Mouse (Mus musculus) left cerebral cortex, postnatal 36 days (tissue): ENCODE results near the gene Gm39566. TPM values are rescaled to one million over a fixed set of nuclear protein-coding genes. Genes with fewer than 3 reads are reported as not detected.
"Not testable (repeated sequence)": the region's sequence is repeated elsewhere in the genome, so short reads cannot be mapped to it uniquely, and the experiment has no call there.

Source experiments
- DNase-seq, 2 experiments: peaks; one replicate each; pipeline ENCODE4 v3.0.0; 2021 to 2022; ENCODE audit warnings: low spot score in 2 of 2, mixed read lengths in 1 of 2
- intact Hi-C: fragments of 180-260 bp; cut with DNase I; formaldehyde crosslinking; loops from one replicate; pipeline ENCODE4 v1.15.1; 2025
- total RNA-seq, 2 experiments: library from RNA; stranded (reverse); gene quantifications; 2 replicates each; pipeline ENCODE4 v1.2.3; 2021

The Gm39566 gene
- not detected for total RNA-seq

GRCm38 (mm10) chr11:69815155-69815554, at the start of gene Gm39566:
Gene Gm39566, minus strand, starts transcription at chr11:69815298.
- DNase-seq, result no peak
- intact Hi-C loops, result no loop called here

- intact Hi-C loops, result no loop called here
- no peak for DNase-seq
Observed at GRCm38 (mm10) chr11:69864138-69864860, 49.2 kb upstream of the Gm39566 start.

GRCm38 (mm10) chr11:69863729-69864128, 48.6 kb upstream of the Gm39566 start:
- intact Hi-C loops, DNase-seq: not testable (repeated sequence)

- intact Hi-C loops, result no loop called here
- no peak for DNase-seq
Observed at GRCm38 (mm10) chr11:69858113-69858998, 43.3 kb upstream of the Gm39566 start, which contains the start of gene Tnk1. Gene Tnk1, minus strand, starts transcription at chr11:69858730.

- no peak for DNase-seq
Observed at GRCm38 (mm10) chr11:69855347-69855746, 40.2 kb upstream of the Gm39566 start.

GRCm38 (mm10) chr11:69854680-69855079, 39.6 kb upstream of the Gm39566 start:
- intact Hi-C loops, result no loop called here
- DNase-seq, result no peak

More at GRCm38 (mm10) chr11:69855347-69855746, 40.2 kb upstream of the Gm39566 start:
- intact Hi-C loops, result no loop called here

GRCm38 (mm10) chr11:69853994-69854393, 38.9 kb upstream of the Gm39566 start:
- intact Hi-C loops, result no loop called here
- no peak for DNase-seq

- DNase-seq, result no peak
- intact Hi-C loops, result no loop called here
Observed at GRCm38 (mm10) chr11:69850754-69851153, 35.7 kb upstream of the Gm39566 start.

- DNase-seq, result no peak
- intact Hi-C loops, result no loop called here
Observed at GRCm38 (mm10) chr11:69849884-69850283, 34.8 kb upstream of the Gm39566 start.

GRCm38 (mm10) chr11:69849128-69849527, 34.0 kb upstream of the Gm39566 start:
- no peak for DNase-seq
- intact Hi-C loops, result no loop called here

- intact Hi-C loops, result no loop called here
- DNase-seq, result no peak
Observed at GRCm38 (mm10) chr11:69848021-69848420, 32.9 kb upstream of the Gm39566 start.

- intact Hi-C loops, result no loop called here
- DNase-seq, result no peak
Observed at GRCm38 (mm10) chr11:69846738-69847688, 31.9 kb upstream of the Gm39566 start.

GRCm38 (mm10) chr11:69846198-69846680, 31.1 kb upstream of the Gm39566 start, which contains the start of gene Plscr3:
Gene Plscr3, plus strand, starts transcription at chr11:69846376.
- intact Hi-C loops, result no loop called here
- peak; percentile 87 to 88 for DNase-seq

GRCm38 (mm10) chr11:69838714-69839104, 23.6 kb upstream of the Gm39566 start:
- no peak for DNase-seq
- intact Hi-C loops, result loop anchor here (5.0 kb wide), 1 partner anchor 64 kb away; the partner anchor contains the start of genes 2810408A11Rik and Neurl4

- DNase-seq, result peak; percentile 95 to 96
- intact Hi-C loops, result loop anchor here (2.0 to 5.0 kb wide), 3 partner anchors 35 to 79 kb away; partner anchors contain the start of genes 2810408A11Rik, Neurl4 and Polr2a
Observed at GRCm38 (mm10) chr11:69837952-69838713, 23.0 kb upstream of the Gm39566 start, which contains the start of gene Tmem256. Gene Tmem256, plus strand, starts transcription at chr11:69838514.

GRCm38 (mm10) chr11:69837604-69837951, 22.5 kb upstream of the Gm39566 start, which contains the start of gene Nlgn2:
Gene Nlgn2, minus strand, starts transcription at chr11:69837784.
- intact Hi-C loops, result loop anchor here (2.0 to 5.0 kb wide), 3 partner anchors 35 to 79 kb away; partner anchors contain the start of genes 2810408A11Rik, Neurl4 and Polr2a
- peak in 1 of 2 experiments; percentile 93 for DNase-seq

- intact Hi-C loops, result loop anchor here (2.0 to 5.0 kb wide), 3 partner anchors 34 to 78 kb away; partner anchors contain the start of genes 2810408A11Rik, Neurl4 and Polr2a
- peak in 1 of 2 experiments; percentile 52 for DNase-seq
Observed at GRCm38 (mm10) chr11:69836703-69837576, 21.8 kb upstream of the Gm39566 start.
